Mouse (Mus musculus): ENCODE data around the gene Thsd7b.

DNA sequence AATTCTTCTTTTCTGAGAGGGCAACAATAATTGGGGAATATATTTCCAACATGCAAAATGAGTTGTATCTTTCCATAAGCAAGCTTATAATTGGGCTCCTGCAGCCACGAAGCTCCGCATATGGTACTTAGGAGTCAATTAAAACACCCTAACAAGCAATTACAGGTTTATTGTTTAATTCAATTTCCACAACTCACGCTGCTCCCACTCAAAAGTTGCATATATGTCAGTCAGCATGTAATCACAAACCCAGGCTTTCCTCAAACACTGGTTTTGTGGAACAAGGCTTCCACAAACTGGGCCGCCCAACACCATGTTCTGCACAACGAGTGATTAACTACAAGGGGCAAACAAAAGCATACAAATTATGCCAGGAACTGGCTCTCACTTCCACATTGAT, 625.0 kb downstream of the Thsd7b start:
- TF ChIP-seq POLR2A (IDR thresholded peaks at IDR 0.05; ENCODE audit: low read depth, low read length) (no peak), CTCF (IDR thresholded peaks at IDR 0.05; ENCODE audit: extremely low read depth, insufficient read length, insufficient replicate concordance, low read depth, low read length) (no peak)

Data from small intestine, adult 2 months (tissue).